Mouse (Mus musculus) heart, embryonic 15.5 days (tissue): ENCODE results near the gene Il16. TPM values are rescaled to one million over a fixed set of nuclear protein-coding genes. Genes with fewer than 3 reads are reported as not detected.
A peak's percentile ranks its signal among the peaks of the same experiment; 100 is the strongest.

Source experiments
- ATAC-seq: fragments of 200-750 bp; cut with Nextera tagmentation; replicated peaks from 2 replicates; pipeline ENCODE4 v1.8.0; 2017; ENCODE audit warnings: low read depth, moderate TSS enrichment; ENCODE audit not compliant: insufficient number of reproducible peaks, insufficient read depth, low FRiP score
- H3K27ac ChIP-seq: fragments of 300-500 bp; sonication (generic); 2 replicates; pipeline ENCODE4 v1.5.1; 2015; ENCODE audit warnings: mild to moderate bottlenecking, inconsistent platforms
- H3K27me3 ChIP-seq: fragments of 300-500 bp; sonication (generic); 2 replicates; pipeline ENCODE4 v1.6.1; 2015; ENCODE audit warnings: inconsistent platforms
- H3K36me3 ChIP-seq: fragments of 300-500 bp; sonication (generic); 2 replicates; pipeline ENCODE4 v1.6.1; 2015; ENCODE audit warnings: mild to moderate bottlenecking, inconsistent platforms
- H3K4me1 ChIP-seq: fragments of 300-500 bp; sonication (generic); replicated peaks from 2 replicates; pipeline ENCODE4 v1.6.1; 2015; ENCODE audit warnings: inconsistent platforms
- H3K4me2 ChIP-seq: fragments of 300-500 bp; sonication (generic); 2 replicates; pipeline ENCODE4 v1.6.1; 2015; ENCODE audit warnings: inconsistent platforms, mild to moderate bottlenecking, moderate library complexity
- H3K4me3 ChIP-seq: fragments of 300-500 bp; sonication (generic); 2 replicates; pipeline ENCODE4 v1.5.1; 2015; ENCODE audit warnings: mild to moderate bottlenecking, inconsistent platforms
- H3K9ac ChIP-seq: fragments of 300-500 bp; sonication (generic); 2 replicates; pipeline ENCODE4 v1.6.1; 2015; ENCODE audit warnings: mild to moderate bottlenecking, inconsistent platforms
- H3K9me3 ChIP-seq: fragments of 300-500 bp; sonication (generic); replicated peaks from 2 replicates; pipeline ENCODE4 v1.6.1; 2016; ENCODE audit warnings: inconsistent platforms
- whole genome bisulfite sequencing: fragments of 180-500 bp; shearing (Covaris S2); methylation state at CpG from one replicate; pipeline ENCODE4 v1.1.7; 2015; ENCODE audit warnings: mixed read lengths; 5-methylcytosine and 5-hydroxymethylcytosine counted together
- polyA plus RNA-seq: library from polyadenylated mRNA; unstranded; fragments of >200 nt; fragmentation: Nextera tagmentation; extraction: Ambion mirVana; gene quantifications from 2 replicates; pipeline ENCODE4 v1.2.1, GENCODE M21; 2015

Gene Il16
- polyA plus RNA-seq, 1 experiment from 2014 or later, result 4.7 TPM

DNA sequence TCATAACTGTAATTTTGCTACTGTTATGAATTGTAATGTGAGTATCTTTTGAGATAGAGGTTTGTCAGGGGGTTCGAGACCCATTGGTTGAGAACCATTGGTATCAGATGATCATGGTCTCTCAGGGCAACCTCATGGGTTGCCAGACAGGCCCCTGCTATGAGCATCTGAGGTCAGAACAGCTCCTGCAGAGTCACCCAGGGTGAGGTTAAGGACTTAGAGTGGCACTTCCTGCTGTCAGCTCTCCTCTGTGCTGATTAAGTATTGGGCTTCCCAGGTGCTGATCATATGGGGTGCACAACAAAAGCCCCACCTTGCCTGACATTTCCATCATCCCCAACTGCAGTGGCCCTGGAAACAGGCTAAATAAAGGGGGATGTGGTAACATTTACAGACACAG is 2.9 kb upstream of the Il16 start:
- no peak overlapping the region for H3K4me3 ChIP-seq
- H3K4me1 ChIP-seq, result peaks cover 16% of the 10 kb centered on the region
- H3K9ac ChIP-seq, result no peak overlapping the region
- H3K4me2 ChIP-seq, result no peak overlapping the region
- no peaks in the 10 kb centered on the region for H3K36me3 ChIP-seq
- H3K9me3 ChIP-seq, result no peaks in the 10 kb centered on the region
- H3K27ac ChIP-seq, result no peak overlapping the region
- ATAC-seq, result no peak
- no peaks in the 10 kb centered on the region for H3K27me3 ChIP-seq
- 74% methylated on average over 1 of the region's 1 CpGs for WGBS

DNA sequence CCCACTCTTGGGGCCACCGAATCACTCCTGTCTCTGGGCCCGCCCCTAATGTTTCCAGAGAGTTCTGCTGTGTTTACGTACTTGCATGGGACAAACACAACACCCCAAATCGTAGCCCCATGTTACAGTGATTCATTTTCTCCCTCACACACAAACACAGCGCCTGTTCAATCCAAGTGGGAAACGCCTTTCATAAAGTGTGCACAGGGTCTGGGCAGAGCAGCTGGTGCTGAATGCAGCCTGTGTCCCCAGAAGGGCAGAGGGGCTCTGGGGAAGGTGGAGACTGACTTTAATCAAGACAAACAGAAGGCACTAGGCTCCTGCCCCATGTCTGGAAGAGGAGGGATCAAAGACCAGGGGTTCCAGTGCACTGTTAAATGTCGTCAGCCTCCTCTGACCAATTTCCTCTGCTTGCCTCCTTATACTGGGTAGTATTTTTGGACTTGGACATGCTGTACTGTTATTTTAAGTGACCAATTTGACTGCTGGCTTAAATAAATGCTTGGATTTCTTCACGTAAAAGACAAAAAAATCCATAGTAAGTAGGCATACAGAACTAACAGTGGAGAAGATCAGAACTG is 671 bp upstream of the Il16 start:
- Histone ChIP-seq H3K27me3 (no peaks in the 10 kb centered on the region), H3K9me3 (no peaks in the 10 kb centered on the region), H3K27ac (peak overlapping the region; percentile 61; the same call in 1 of the 2 replicates), H3K4me3 (peak overlapping the region; percentile 40; the same call in 1 of the 2 replicates), H3K9ac (peak overlapping the region; percentile 15; the same call in 1 of the 2 replicates), H3K36me3 (no peaks in the 10 kb centered on the region), H3K4me1 (peaks cover 16% of the 10 kb centered on the region), H3K4me2 (peak overlapping the region; percentile 62)
- ATAC-seq, result no peak
- 51% methylated on average over 8 of the region's 8 CpGs for WGBS

DNA sequence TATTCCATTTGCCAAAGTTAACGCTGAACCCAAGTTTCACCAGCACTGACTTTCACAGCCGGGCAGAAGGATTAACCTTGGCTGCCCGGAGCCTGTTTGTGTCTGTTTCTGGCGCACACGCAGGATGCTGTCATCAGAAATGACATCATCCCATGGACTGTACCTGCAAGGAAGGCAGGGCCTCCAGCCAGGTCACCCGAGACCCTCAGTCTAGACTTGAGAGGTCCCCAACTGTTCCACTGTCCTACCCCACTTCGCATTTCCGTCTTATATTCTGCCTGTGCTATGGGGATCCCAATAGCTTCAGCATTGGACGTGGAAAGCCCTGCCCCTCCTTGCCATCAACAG is 487 bp downstream of the Il16 start:
- Histone ChIP-seq H3K27ac (peak overlapping the region; percentile 61), H3K4me2 (peak overlapping the region; percentile 62), H3K4me3 (peak overlapping the region; percentile 40), H3K36me3 (no peaks in the 10 kb centered on the region), H3K27me3 (no peaks in the 10 kb centered on the region), H3K9me3 (no peaks in the 10 kb centered on the region), H3K4me1 (peaks cover 16% of the 10 kb centered on the region), H3K9ac (peak overlapping the region; percentile 15; the same call in 1 of the 2 replicates)
- 0 out of 2 replicates have a peak, but pooled peaks have one; percentile 11 for ATAC-seq
- WGBS, result 47% methylated on average over 9 of the region's 9 CpGs

- H3K9ac ChIP-seq, result no peak overlapping the region
- 81% methylated on average over 4 of the region's 4 CpGs for WGBS
- H3K4me3 ChIP-seq, result no peak overlapping the region
- no peak overlapping the region for H3K27ac ChIP-seq
- ATAC-seq, result no peak
- H3K9me3 ChIP-seq, result no peaks in the 10 kb centered on the region
- H3K4me2 ChIP-seq, result peak overlapping the region; percentile 62; the same call in 1 of the 2 replicates
- H3K27me3 ChIP-seq, result no peaks in the 10 kb centered on the region
- peaks cover 18% of the 10 kb centered on the region for H3K4me1 ChIP-seq
- no peaks in the 10 kb centered on the region for H3K36me3 ChIP-seq
Observed at GRCm38 (mm10) chr7:83744250-83744649, 1.3 kb downstream of the Il16 start.

- no peak overlapping the region for H3K27ac ChIP-seq
- H3K9me3 ChIP-seq, result no peaks in the 10 kb centered on the region
- no peak for ATAC-seq
- H3K9ac ChIP-seq, result no peak overlapping the region
- 43% methylated on average over 3 of the region's 3 CpGs for WGBS
- no peak overlapping the region for H3K4me2 ChIP-seq
- H3K27me3 ChIP-seq, result no peaks in the 10 kb centered on the region
- H3K4me1 ChIP-seq, result peaks cover 28% of the 10 kb centered on the region
- no peak overlapping the region for H3K4me3 ChIP-seq
- H3K36me3 ChIP-seq, result no peaks in the 10 kb centered on the region
Observed at GRCm38 (mm10) chr7:83742690-83743089, 2.8 kb downstream of the Il16 start.

- ATAC-seq, result no peak
- no peak overlapping the region for H3K4me3 ChIP-seq
- H3K9me3 ChIP-seq, result no peaks in the 10 kb centered on the region
- H3K4me1 ChIP-seq, result peaks cover 28% of the 10 kb centered on the region
- 80% methylated on average over 2 of the region's 2 CpGs for WGBS
- H3K36me3 ChIP-seq, result no peaks in the 10 kb centered on the region
- H3K27ac ChIP-seq, result no peak overlapping the region
- no peak overlapping the region for H3K9ac ChIP-seq
- no peaks in the 10 kb centered on the region for H3K27me3 ChIP-seq
- no peak overlapping the region for H3K4me2 ChIP-seq
Observed at GRCm38 (mm10) chr7:83742026-83742425, 3.5 kb downstream of the Il16 start.

DNA sequence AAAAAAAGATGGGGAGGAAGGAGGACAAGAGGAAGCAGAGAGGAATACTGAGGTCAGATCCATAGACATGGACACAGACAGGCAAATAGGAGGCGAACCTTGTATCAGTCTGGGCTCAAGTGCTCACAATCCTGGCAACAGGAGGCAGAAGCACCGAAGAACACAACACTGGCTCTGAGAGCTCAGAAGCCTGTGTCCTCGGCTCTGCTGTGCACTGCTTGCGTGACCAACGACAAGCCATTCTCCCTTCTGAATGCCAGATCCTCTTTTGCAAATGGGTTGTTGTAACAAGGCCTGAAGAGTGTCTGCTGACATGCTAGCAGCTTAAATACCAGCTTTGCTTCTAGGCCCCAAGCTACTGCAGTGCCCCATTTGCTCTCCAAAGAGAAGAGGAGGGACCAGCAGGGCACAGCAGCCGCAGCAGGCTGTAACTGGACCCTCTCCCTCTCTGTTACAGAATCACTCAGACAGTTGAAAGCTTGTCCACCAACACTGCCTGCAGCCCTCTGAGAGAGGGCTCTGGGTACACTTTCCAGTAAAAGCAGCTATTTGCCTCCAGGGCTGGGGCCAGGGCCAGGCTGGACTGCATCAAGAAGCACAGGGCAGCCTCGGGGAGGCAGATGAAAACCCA is 5.7 kb downstream of the Il16 start:
- H3K4me2 ChIP-seq, result no peak overlapping the region
- no peak for ATAC-seq
- H3K9me3 ChIP-seq, result no peaks in the 10 kb centered on the region
- WGBS, result 35% methylated on average over 7 of the region's 7 CpGs
- peak overlapping the region; percentile 26 for H3K27ac ChIP-seq
- H3K9ac ChIP-seq, result no peak overlapping the region
- H3K4me3 ChIP-seq, result no peak overlapping the region
- H3K36me3 ChIP-seq, result no peaks in the 10 kb centered on the region
- peaks cover 14% of the 10 kb centered on the region for H3K4me1 ChIP-seq
- H3K27me3 ChIP-seq, result no peaks in the 10 kb centered on the region

GRCm38 (mm10) chr7:83738623-83739462 is 6.7 kb downstream of the Il16 start:
- no peak for ATAC-seq
- Histone ChIP-seq H3K27ac (peak overlapping the region; percentile 26), H3K4me3 (no peak overlapping the region), H3K9ac (no peak overlapping the region), H3K27me3 (no peaks in the 10 kb centered on the region), H3K4me2 (no peak overlapping the region), H3K4me1 (peaks cover 12% of the 10 kb centered on the region), H3K9me3 (no peaks in the 10 kb centered on the region), H3K36me3 (no peaks in the 10 kb centered on the region)
- WGBS, result 52% methylated on average over 10 of the region's 10 CpGs

- H3K36me3 ChIP-seq, result no peaks in the 10 kb centered on the region
- H3K9me3 ChIP-seq, result no peaks in the 10 kb centered on the region
- no peak for ATAC-seq
- H3K4me1 ChIP-seq, result peaks cover 12% of the 10 kb centered on the region
- no peaks in the 10 kb centered on the region for H3K27me3 ChIP-seq
- 72% methylated on average over 6 of the region's 6 CpGs for WGBS
- H3K4me2 ChIP-seq, result no peak overlapping the region
- no peak overlapping the region for H3K4me3 ChIP-seq
- H3K9ac ChIP-seq, result no peak overlapping the region
- H3K27ac ChIP-seq, result 0 out of 2 replicates have a peak overlapping the region, but pooled peaks have one; percentile 9
Observed at GRCm38 (mm10) chr7:83737914-83738490, 7.5 kb downstream of the Il16 start.

GRCm38 (mm10) chr7:83736341-83737115 is 9.0 kb downstream of the Il16 start:
- H3K27ac ChIP-seq, result no peak overlapping the region
- no peak overlapping the region for H3K4me3 ChIP-seq
- 85% methylated on average over 6 of the region's 6 CpGs for WGBS
- no peaks in the 10 kb centered on the region for H3K36me3 ChIP-seq
- H3K9ac ChIP-seq, result no peak overlapping the region
- ATAC-seq, result no peak
- no peaks in the 10 kb centered on the region for H3K27me3 ChIP-seq
- H3K9me3 ChIP-seq, result no peaks in the 10 kb centered on the region
- H3K4me2 ChIP-seq, result no peak overlapping the region
- H3K4me1 ChIP-seq, result peaks cover 12% of the 10 kb centered on the region
